Mouse (Mus musculus) liver, adult 2 months (tissue): ENCODE measurements at regions not wholly inside any gene's neighbourhood (a gene's known extent, or its start where the extent isn't known, plus 50 kb on each side); places are given as distances from the start of the nearest gene placed in this dataset.

Source experiments
- CTCF ChIP-seq: fragments of 200-500 bp; IDR thresholded peaks from 2 replicates; pipeline ENCODE4 v1.5.1; 2011; ENCODE audit warnings: low read depth, low read length, control low read depth
- POLR2A ChIP-seq: fragments of 200-500 bp; IDR thresholded peaks from 2 replicates; pipeline ENCODE4 v1.6.1; 2011; ENCODE audit warnings: low read length, control low read depth; ENCODE audit not compliant: insufficient read depth; ENCODE audit errors: extremely low read depth

DNA sequence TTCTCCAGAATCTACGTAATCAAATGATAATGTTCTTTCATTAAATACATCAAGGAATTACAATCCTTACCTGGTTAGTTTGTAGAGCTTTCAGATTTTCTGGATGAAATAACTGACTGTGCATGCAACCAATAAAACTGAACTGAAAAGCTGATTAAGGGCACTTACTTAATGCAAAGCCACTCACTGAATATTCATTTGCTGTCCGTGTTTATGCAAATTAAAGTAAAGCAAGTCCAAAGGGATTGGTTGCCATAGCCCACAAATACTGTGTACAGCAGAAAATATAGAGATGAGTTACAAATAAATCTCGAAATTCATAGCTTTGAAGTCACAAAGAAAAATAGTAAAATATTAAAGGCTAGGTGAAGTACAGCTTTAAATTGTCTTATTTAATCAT, 283.2 kb upstream of the Ccnh start:
- TF ChIP-seq POLR2A (no peak), CTCF (no peak)
